Mouse (Mus musculus): ENCODE measurements around the gene Ralgds. TPM values are rescaled to one million over a fixed set of nuclear protein-coding genes. Genes with fewer than 3 reads are reported as not detected.

Ralgds gene
- total and polyA plus RNA-seq, 3 experiments, result 4.1 to 11.4 (median 6.6) TPM

DNA sequence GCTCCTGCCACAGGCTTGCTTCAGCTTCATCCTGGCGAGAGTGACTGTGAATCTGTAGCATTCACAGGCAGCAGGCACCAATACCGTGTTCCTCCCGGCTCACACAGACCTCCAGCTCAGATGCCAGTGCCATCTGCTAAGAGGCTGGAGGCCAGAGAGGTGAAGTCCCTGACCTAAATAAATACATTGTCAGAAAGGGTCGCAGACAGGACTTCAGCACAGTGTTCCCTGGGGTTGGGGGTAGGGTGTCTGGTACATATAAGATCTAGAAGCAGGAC lies 22.3 kb downstream of the Ralgds start:
- no peak for TF ChIP-seq CHD1 (IDR thresholded peaks at IDR 0.05; ENCODE audit: low read depth, low read length)
- no peak for TF ChIP-seq ETS1 (conservative IDR thresholded peaks at IDR 0.05; ENCODE audit: low read depth, low read length)
- no peak for TF ChIP-seq ZKSCAN1 (IDR thresholded peaks at IDR 0.05; ENCODE audit: borderline replicate concordance, low read depth, low read length)
- no peak for TF ChIP-seq GABPA (IDR thresholded peaks at IDR 0.05; ENCODE audit: insufficient replicate concordance, low read depth, low read length)
- TF ChIP-seq USF1 (IDR thresholded peaks at IDR 0.05; ENCODE audit: low read depth, low read length), result no peak
- TF ChIP-seq SMC3 (IDR thresholded peaks at IDR 0.05; ENCODE audit: low read depth, low read length), result no peak
- TF ChIP-seq POLR2AphosphoS2 (IDR thresholded peaks at IDR 0.05; ENCODE audit: low read depth, low read length), result no peak
- no peak for TF ChIP-seq SIN3A (IDR thresholded peaks at IDR 0.05; ENCODE audit: low read length)
- TF ChIP-seq NRF1 (IDR thresholded peaks at IDR 0.05; ENCODE audit: low read depth, low read length), result no peak
- TF ChIP-seq KAT2A (IDR thresholded peaks at IDR 0.05; ENCODE audit: insufficient replicate concordance, low read length), result no peak
- TF ChIP-seq MEF2A (IDR thresholded peaks at IDR 0.05; ENCODE audit: borderline replicate concordance, low read depth, low read length), result no peak
- TF ChIP-seq TCF12 (IDR thresholded peaks at IDR 0.05; ENCODE audit: low read depth, low read length), result no peak
- no peak for TF ChIP-seq RAD21 (IDR thresholded peaks at IDR 0.05; ENCODE audit: low read depth, low read length)
- TF ChIP-seq HCFC1 (IDR thresholded peaks at IDR 0.05; ENCODE audit: low read depth, low read length), result no peak
- in situ Hi-C loops (cut with MboI; ENCODE audit: low pct_ligation_motif_present, low pct_unique_long_range_greater_than_20kb, low sequenced_read_pairs), result no loop called here
- dilution Hi-C loops (cut with MboI; ENCODE audit: extremely low pct_ligation_motif_present, extremely low pct_unique_long_range_greater_than_20kb, low sequenced_read_pairs), result no loop called here

DNA sequence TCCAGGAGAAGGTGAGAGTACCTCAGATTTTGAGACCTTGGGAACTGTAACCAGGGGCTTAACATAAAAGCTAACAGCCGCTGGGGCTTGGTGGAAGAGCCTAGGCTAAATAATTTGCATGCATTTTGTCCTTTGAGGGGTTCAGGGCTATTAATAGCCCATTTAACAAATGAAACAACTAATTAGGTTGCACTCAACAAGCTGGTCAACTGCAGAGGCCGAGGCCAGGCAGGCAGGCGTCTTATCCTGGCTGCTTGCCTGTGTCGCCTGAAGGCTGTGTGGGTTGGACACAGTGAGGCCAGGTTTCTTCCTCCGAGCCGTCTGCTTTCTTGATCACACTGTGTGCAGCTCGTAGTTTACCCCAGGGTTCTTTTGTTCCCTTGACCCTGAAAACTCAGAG lies 22.7 kb downstream of the Ralgds start:
- dilution Hi-C loops (cut with MboI; ENCODE audit: extremely low pct_ligation_motif_present, extremely low pct_unique_long_range_greater_than_20kb, low sequenced_read_pairs) (no loop called here), in situ Hi-C loops (cut with MboI; ENCODE audit: low pct_ligation_motif_present, low pct_unique_long_range_greater_than_20kb, low sequenced_read_pairs) (no loop called here)
- H3K9me3 ChIP-seq (replicated peaks; ENCODE audit: low read length), result no peaks in the 10 kb centered on the region
- no peak overlapping the region for H3K9ac ChIP-seq (ENCODE audit: insufficient read depth, low read depth)
- no peak for TF ChIP-seq USF2 (conservative IDR thresholded peaks at IDR 0.05; ENCODE audit: low read depth, low read length)
- TF ChIP-seq HCFC1 (IDR thresholded peaks at IDR 0.05; ENCODE audit: low read depth, low read length), result no peak
- no peak for TF ChIP-seq IRF4 (IDR thresholded peaks at IDR 0.05; ENCODE audit: low read depth, low read length)
- no peak for TF ChIP-seq MAZ (IDR thresholded peaks at IDR 0.05; ENCODE audit: low read depth, low read length)
- no peak for TF ChIP-seq E2F4 (IDR thresholded peaks at IDR 0.05; ENCODE audit: insufficient replicate concordance, low read depth, low read length)
- no peak for TF ChIP-seq TBP (conservative IDR thresholded peaks at IDR 0.05; ENCODE audit: low read depth, low read length)
- TF ChIP-seq ZC3H11A (IDR thresholded peaks at IDR 0.05; ENCODE audit: low read depth, low read length), result no peak
- TF ChIP-seq BHLHE40 (IDR thresholded peaks at IDR 0.05; ENCODE audit: low read depth, low read length), result no peak
- TF ChIP-seq CTCF (conservative IDR thresholded peaks at IDR 0.05 in 1 of 2, IDR thresholded peaks at IDR 0.05 in 1 of 2; ENCODE audit: low read depth in 2 of 2, low read length in 2 of 2), result no peak
- no peak for TF ChIP-seq GABPA (IDR thresholded peaks at IDR 0.05; ENCODE audit: insufficient replicate concordance, low read depth, low read length)
- TF ChIP-seq JUN (IDR thresholded peaks at IDR 0.05; ENCODE audit: insufficient read depth, low read depth, low read length), result no peak
- TF ChIP-seq SMC3 (IDR thresholded peaks at IDR 0.05; ENCODE audit: low read depth, low read length), result no peak
- TF ChIP-seq CHD2 (IDR thresholded peaks at IDR 0.05; ENCODE audit: low read length), result no peak
- no peak for TF ChIP-seq EP300 (IDR thresholded peaks at IDR 0.05; ENCODE audit: low read length)
- no peak for TF ChIP-seq ELF1 (IDR thresholded peaks at IDR 0.05; ENCODE audit: low read depth, low read length)
- TF ChIP-seq UBTF (IDR thresholded peaks at IDR 0.05; ENCODE audit: low read depth, low read length), result no peak
- no peaks in the 10 kb centered on the region for H3K36me3 ChIP-seq (replicated peaks in 1 of 2; ENCODE audit: control insufficient read depth in 1 of 2, insufficient read depth in 1 of 2, low read length in 1 of 2)
- H3K4me3 ChIP-seq (replicated peaks in 1 of 3; ENCODE audit: low read depth in 2 of 3, low read length in 2 of 3, poor library complexity in 1 of 3), result no peak overlapping the region
- no peak overlapping the region for H3K27ac ChIP-seq (ENCODE audit: insufficient read depth, low read depth)
- no peak overlapping the region for H3K4me2 ChIP-seq (ENCODE audit: insufficient read depth, low read depth, poor library complexity, severe bottlenecking)
- DNase-seq (ENCODE audit: extremely low read depth), result no peak
- peaks cover 4% of the 10 kb centered on the region for H3K27me3 ChIP-seq (replicated peaks)
- no peaks in the 10 kb centered on the region for H3K79me2 ChIP-seq (replicated peaks; ENCODE audit: control insufficient read depth, extremely low read depth, insufficient read depth, poor library complexity, severe bottlenecking)
- H3K4me1 ChIP-seq (ENCODE audit: control insufficient read depth in 1 of 2, insufficient read depth in 2 of 2), result peaks cover 60 to 89% of the 10 kb centered on the region in 2 experiments

More for the DNA sequence above, 22.3 kb downstream of the Ralgds start:
- H3K27me3 ChIP-seq (replicated peaks), result peaks cover 4% of the 10 kb centered on the region
- H3K4me2 ChIP-seq (ENCODE audit: insufficient read depth, low read depth, poor library complexity, severe bottlenecking), result no peak overlapping the region
- H3K9ac ChIP-seq (ENCODE audit: insufficient read depth, low read depth), result no peak overlapping the region
- H3K9me3 ChIP-seq (replicated peaks; ENCODE audit: low read length), result no peaks in the 10 kb centered on the region
- H3K27ac ChIP-seq (ENCODE audit: insufficient read depth, low read depth), result no peak overlapping the region
- no peak for DNase-seq (ENCODE audit: extremely low read depth)
- H3K79me2 ChIP-seq (replicated peaks; ENCODE audit: control insufficient read depth, extremely low read depth, insufficient read depth, poor library complexity, severe bottlenecking), result no peaks in the 10 kb centered on the region
- H3K4me1 ChIP-seq (ENCODE audit: control insufficient read depth in 1 of 2, insufficient read depth in 2 of 2), result peaks cover 55 to 89% of the 10 kb centered on the region in 2 experiments
- no peak overlapping the region for H3K4me3 ChIP-seq (replicated peaks in 1 of 3; ENCODE audit: low read depth in 2 of 3, low read length in 2 of 3, poor library complexity in 1 of 3)
- H3K36me3 ChIP-seq (replicated peaks in 1 of 2; ENCODE audit: control insufficient read depth in 1 of 2, insufficient read depth in 1 of 2, low read length in 1 of 2), result no peaks in the 10 kb centered on the region

Measured in CH12.LX (cell line).